Mouse (Mus musculus) CH12.LX (cell line): ENCODE results near the gene Pgf.

Source experiments
- CTCF ChIP-seq, 2 experiments: IDR thresholded peaks in 1 of 2; conservative IDR thresholded peaks in 1 of 2; 2 replicates each; pipeline ENCODE4 v1.5.1; 2011 to 2012; ENCODE audit warnings: low read depth in 2 of 2, low read length in 2 of 2, improper control_type of control experiment in 1 of 2, inconsistent platforms in 1 of 2, mild to moderate bottlenecking in 1 of 2, moderate library complexity in 1 of 2
- E2F4 ChIP-seq: IDR thresholded peaks from 2 replicates; pipeline ENCODE4 v1.6.1; 2011; ENCODE audit warnings: low read depth, low read length, improper control_type of control experiment; ENCODE audit not compliant: insufficient replicate concordance
- EP300 ChIP-seq: IDR thresholded peaks from 2 replicates; pipeline ENCODE4 v1.6.1; 2011; ENCODE audit warnings: low read length, improper control_type of control experiment
- POLR2AphosphoS2 ChIP-seq: IDR thresholded peaks from 2 replicates; pipeline ENCODE4 v1.6.1; 2011; ENCODE audit warnings: low read depth, low read length, improper control_type of control experiment
- USF1 ChIP-seq: IDR thresholded peaks from 2 replicates; pipeline ENCODE4 v1.6.1; 2014; ENCODE audit warnings: low read depth, mild to moderate bottlenecking, inconsistent platforms, low read length, improper control_type of control experiment

DNA sequence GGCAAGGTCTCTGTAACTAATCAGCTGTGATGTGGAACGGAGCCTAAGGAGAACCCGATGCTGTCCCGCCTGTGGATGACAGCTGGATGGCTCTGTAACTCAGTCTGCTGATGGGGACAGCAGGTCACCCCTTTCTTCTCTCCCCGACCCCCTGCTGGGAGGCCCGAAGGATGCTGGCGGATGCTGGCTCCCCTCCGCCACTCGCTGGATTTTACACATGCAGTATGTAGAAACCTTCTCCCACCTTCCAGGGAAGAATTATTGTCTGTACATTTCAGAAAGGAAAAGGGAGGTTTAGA is 4.7 kb upstream of the Pgf start:
- no peak for TF ChIP-seq CTCF (conservative IDR thresholded peaks at IDR 0.05 in 1 of 2, IDR thresholded peaks at IDR 0.05 in 1 of 2; ENCODE audit: low read depth in 2 of 2, low read length in 2 of 2)
- no peak for TF ChIP-seq POLR2AphosphoS2
- no peak for TF ChIP-seq EP300
- TF ChIP-seq USF1, result no peak
- TF ChIP-seq E2F4, result no peak
